Mouse (Mus musculus): ENCODE results near the gene Zfand3.

Gene Zfand3

DNA sequence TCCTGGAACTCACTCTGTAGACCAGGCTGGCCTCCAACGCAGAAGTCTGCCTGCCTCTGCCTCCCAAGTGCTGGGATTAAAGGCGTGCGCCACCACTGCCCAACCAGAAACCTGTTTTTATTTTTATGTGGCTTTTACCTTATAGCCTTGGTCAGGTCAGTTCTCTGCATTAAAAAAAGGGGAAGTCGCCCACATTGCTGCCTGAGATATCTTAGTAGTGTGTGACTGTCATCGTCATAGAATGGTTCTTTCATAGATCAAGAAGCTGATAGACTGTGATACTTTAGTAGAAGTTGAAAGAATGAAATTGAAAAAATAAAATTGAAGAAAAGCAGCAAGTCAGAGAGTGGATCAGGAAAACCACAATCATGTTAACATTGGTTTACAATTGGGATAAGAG lies 98.5 kb downstream of the Zfand3 start:
- no peak for DNase-seq (ENCODE audit: low read depth, low spot score)

- DNase-seq (ENCODE audit: low read depth, low spot score): no peak
Measured at GRCm38 (mm10) chr17:30103641-30104165, 99.2 kb downstream of the Zfand3 start.

GRCm38 (mm10) chr17:30105369-30105768 lies 100.8 kb downstream of the Zfand3 start:
- DNase-seq (ENCODE audit: low read depth, low spot score): peak; percentile 13

DNA sequence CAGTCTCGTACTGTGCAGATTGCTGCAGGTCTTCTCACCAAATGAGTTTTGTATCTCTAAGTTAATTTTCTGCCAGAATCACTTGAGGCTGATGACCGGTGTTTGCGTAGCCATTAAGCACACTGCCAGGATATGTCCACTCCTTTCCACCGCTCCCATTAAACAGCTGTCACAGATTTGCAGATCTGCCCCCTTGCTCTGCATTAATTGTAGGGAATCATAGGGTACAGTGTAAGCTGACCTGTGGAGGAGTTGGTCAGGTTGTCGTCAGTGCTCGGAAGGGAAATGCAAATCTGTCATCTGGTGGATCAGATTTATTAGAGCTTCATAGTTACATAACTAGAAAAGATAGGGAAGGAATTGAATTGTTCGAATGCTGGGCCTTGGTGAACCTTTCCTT lies 106.1 kb downstream of the Zfand3 start:
- DNase-seq (ENCODE audit: low read depth, low spot score): no peak

DNA sequence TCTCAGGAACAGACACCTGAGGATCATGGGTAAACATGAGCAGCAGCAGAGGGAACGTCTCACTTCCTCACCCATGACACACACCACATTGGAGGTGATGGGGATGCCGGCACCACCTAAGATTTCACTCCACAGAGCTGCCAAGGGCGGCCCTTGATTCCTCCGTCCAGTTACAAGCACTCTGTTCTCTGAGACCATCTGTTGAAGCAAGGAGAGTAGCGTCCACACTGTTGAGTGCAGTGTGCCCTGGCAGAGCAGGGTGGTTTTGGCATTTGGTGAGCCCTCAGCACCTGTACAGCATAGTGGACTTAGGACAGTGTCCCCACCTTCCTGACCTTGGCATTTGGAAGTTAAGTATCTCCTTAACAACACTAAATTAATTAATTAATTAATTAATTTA lies 107.0 kb downstream of the Zfand3 start:
- DNase-seq (ENCODE audit: low read depth, low spot score): no peak

GRCm38 (mm10) chr17:30112080-30112479 lies 107.5 kb downstream of the Zfand3 start:
- no peak for DNase-seq (ENCODE audit: low read depth, low spot score)

DNA sequence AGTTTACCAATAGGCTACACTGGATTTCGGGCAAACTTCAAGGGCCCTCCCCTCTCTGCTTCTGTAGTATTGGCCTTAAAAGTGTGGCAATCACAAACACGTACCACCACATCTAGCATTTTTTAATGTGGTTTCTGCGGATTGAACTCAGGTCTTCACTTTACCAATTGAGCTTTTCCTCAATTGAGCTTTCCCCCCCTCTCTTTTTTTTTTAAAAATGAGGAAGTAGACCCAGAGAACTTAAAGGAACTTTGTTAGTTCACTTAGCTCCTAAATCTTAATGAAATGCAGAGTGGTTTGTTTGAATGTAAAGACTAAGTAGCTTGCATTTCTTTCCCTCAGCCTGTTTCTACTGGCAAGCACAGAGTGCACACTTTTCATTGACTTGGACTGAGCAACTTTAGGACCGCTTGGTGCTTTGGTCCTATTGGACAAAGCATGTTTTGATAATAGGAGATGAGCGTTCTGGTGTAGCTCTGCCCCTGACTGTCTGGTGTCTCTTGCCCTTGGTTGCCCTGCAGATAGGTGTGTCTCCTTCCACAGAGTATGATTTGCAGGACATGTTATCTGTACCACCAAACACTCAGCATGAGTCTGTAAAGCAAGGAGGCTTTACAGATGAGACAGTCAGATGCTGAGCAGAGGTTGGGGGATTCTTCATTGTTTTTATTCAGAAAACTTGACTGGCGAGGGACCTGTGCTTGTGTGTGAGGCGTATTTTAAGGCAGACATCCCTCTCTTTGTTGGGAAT lies 108.2 kb downstream of the Zfand3 start:
- no peak for DNase-seq (ENCODE audit: low read depth, low spot score)

DNA sequence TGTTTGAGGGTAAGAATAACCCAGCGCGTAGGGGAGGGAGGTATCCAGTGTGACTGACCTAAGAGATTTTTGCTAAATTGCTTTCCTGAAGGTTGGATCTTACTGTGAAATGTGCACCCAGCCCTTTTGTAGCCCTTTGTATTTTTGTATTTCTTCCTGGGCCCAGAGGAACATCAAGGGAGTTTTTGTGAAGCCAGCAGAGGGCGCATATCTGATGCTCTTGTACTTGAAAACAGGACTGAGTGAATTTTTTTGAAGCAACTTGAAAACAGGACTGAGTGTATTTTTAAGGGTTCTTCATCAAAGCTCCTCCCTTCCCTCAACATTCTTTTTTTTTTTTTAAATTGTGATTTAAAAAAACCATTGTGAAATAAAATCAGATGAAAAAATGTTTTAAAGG lies 110.2 kb downstream of the Zfand3 start:
- DNase-seq (ENCODE audit: low read depth, low spot score): no peak

DNA sequence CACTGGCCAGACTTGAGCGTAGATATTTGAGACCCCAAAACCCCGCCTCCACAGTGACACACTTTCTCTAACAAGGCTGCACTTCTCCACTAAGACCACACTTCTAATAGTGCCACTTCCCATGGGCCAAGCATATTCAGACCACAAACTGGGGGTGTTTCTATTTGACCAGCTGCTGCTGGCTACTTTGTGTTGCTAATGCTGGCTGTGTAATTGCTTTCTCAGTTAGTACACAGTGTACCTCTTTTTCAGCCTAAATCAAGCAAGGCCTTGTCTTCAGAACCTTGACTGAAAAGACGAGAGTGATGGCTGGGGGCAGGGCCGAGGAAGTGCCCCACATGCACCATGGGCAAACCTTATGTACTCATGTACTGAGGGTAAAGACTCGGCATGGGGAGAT lies 111.7 kb downstream of the Zfand3 start:
- no peak for DNase-seq (ENCODE audit: low read depth, low spot score)

- no peak for DNase-seq (ENCODE audit: low read depth, low spot score)
Measured at GRCm38 (mm10) chr17:30118036-30118435, 113.5 kb downstream of the Zfand3 start.

DNA sequence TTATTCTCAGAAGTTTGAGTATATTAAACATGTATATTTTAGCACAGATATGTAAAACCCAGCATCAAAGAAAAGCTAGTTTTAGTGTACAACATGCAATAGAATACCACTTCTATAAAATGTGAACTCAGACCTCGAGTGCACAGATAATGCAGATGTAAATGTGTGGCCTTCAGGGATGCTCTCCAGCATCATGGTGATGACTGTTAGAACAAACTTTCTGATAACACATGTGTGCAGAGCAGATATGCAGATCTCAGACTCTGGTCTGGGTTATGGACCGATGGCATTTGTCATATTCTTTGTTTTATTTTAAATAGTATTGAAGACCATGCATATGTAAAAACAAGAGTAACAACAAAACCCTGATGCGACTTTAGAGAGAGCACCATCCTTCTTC lies 117.7 kb downstream of the Zfand3 start:
- no peak for DNase-seq (ENCODE audit: low read depth, low spot score)

DNA sequence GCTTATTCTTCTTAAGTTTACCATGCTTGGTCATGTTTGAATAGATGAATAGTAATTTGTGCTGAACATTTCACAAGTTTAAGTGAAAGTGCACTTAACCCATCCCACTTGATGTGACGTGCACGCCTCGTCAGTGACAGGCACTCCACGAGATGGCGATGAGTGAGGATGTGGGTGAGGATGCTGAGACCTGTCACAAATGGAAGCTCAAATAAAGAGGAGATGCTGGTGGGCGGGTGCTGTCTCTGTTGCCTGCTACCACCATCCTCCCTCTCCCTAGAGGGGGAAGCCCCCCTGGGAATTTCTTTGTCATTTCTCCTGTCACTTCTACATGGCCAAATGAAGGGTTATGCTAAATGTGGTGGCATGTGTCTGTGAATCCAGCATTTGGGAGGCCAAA lies 123.9 kb downstream of the Zfand3 start:
- no peak for DNase-seq (ENCODE audit: low read depth, low spot score)

GRCm38 (mm10) chr17:30129220-30129619 lies 124.7 kb downstream of the Zfand3 start:
- no peak for DNase-seq (ENCODE audit: low read depth, low spot score)

- DNase-seq (ENCODE audit: low read depth, low spot score): no peak
Measured at GRCm38 (mm10) chr17:30130326-30130725, 125.8 kb downstream of the Zfand3 start.

DNA sequence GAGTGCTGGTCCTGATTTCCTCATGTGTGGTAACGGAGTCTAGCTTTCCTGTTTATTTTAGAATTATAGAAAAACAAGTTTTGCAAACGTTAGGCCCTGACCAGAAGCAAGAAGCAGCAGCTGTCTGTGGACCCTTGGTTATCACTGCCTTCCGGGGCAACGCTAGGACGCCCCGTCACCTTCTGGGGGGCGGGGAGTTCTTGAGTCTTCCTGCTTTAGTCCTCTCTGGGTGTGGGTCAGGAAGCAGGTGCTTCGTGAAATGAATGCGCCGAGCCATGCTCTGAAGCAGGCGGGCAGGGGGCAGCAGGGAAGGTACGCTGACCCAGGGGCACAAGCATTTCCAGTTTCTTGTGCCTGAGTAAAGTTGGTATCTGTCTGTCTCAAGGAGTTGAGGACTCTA lies 129.1 kb downstream of the Zfand3 start:
- DNase-seq (ENCODE audit: low read depth, low spot score): no peak

- DNase-seq (ENCODE audit: low read depth, low spot score): no peak
Measured at GRCm38 (mm10) chr17:30134955-30135735, 130.6 kb downstream of the Zfand3 start.

DNA sequence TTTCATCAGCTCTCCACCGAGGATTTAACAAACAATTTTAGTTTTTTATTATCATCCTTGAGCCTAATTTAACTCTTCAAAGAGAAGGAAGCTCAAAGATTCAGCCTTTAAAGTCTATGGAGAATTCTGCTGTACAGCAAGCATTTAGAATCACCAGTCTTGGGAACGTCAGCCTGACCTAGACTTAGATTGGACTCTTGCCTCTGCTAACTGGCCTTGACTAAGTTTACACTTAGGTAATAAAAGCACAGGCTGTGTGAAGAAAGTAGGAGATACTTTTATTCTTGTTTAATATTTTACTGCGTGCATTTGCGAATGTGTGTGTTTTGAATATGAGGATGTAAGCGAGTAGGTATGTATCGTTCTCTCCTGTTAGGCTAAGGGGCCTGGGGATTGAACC lies 131.4 kb downstream of the Zfand3 start:
- DNase-seq (ENCODE audit: low read depth, low spot score): no peak

DNA sequence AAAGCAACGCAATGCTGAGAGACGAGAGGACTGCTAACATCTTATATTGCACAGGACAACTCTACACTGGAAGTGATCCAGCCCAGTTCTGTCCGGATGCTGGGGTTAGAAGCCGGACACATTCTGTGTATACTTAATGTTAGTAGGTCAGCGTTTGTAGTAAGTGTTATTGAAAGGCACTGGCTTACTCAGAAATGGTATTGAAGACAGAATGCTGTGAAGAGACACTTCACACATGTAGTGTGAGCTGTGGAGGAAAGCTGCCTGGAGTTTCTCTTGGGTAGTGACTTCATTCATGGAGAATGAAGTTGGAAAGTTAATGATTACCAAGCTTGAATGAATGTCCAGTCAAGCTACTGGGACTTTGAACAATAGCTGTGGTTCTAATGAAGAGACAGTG lies 132.2 kb downstream of the Zfand3 start:
- no peak for DNase-seq (ENCODE audit: low read depth, low spot score)

DNA sequence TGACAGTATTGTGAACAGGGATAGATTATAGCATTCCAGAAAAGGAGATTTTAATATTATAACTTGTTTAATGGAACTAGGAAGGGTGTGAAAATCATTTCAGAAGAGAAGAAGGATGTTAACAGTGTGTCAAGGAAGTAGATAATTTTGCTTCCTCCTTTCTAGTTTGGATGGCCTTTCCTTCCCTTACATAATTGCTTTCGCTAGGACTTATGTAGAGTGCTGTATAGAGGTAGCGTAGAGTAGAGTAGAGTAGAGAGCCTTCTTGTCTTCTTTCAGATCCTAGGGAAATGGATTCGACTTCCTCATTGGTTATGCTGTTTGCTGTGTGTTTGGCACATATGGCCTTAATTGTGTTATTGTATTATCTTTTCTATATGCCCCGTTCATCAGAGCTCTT lies 132.6 kb downstream of the Zfand3 start:
- no peak for DNase-seq (ENCODE audit: low read depth, low spot score)

- no peak for DNase-seq (ENCODE audit: low read depth, low spot score)
Measured at GRCm38 (mm10) chr17:30144114-30144513, 139.6 kb downstream of the Zfand3 start.

DNA sequence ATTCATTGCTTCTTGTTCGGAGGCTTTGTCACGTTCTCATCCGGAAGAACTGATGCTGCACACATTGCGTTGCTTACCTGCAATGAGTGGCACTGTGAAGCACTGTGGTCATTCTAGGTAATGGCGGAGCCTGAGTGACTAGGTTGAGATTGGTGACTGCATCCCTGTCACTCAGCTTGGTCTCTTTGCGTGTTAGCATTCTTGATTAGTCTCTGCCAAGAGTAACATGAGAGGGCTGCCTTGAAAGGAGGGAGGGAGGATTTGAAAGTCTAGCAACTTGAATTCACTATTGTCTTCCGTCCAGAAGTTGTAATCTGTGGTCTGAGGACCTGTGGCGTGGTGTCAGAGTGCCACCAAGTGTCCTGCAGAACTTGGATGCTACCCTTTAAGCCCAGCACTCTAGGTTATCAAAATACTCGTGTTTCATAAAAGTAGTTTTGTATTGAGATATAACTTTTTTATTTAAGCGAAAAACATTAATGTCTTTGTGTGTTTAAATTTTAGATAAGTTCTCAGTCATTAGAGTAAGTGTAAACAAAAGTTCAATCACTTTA lies 141.1 kb downstream of the Zfand3 start:
- DNase-seq (ENCODE audit: low read depth, low spot score): no peak

DNA sequence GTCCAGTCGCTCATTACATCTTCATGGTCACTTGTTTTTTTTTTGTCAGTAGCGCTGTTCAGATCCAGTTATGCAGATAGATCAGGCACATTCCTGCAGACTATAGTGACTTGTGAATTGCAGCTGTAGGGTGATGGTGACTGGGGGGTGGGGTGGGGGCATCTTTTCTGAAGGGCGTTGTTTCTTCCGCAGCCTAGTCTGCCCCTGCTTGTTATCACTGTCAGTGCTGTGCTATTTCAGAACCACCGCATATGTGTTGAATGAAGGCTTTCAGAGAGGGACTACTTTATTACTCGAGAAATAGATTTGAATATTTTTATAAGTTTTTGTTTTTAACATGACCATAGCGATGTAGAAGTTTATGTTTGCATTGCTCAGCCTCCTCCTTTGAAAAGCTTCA lies 142.0 kb downstream of the Zfand3 start:
- no peak for DNase-seq (ENCODE audit: low read depth, low spot score)

GRCm38 (mm10) chr17:30147897-30148296 lies 143.4 kb downstream of the Zfand3 start:
- no peak for DNase-seq (ENCODE audit: low read depth, low spot score)
